Mouse (Mus musculus): ENCODE results near the gene Rtkn2. TPM values are rescaled to one million over a fixed set of nuclear protein-coding genes. Genes with fewer than 3 reads are reported as not detected.

Gene Rtkn2
- total and polyA plus RNA-seq, 3 experiments, result 1.1 to 1.3 TPM; not detected in 1

DNA sequence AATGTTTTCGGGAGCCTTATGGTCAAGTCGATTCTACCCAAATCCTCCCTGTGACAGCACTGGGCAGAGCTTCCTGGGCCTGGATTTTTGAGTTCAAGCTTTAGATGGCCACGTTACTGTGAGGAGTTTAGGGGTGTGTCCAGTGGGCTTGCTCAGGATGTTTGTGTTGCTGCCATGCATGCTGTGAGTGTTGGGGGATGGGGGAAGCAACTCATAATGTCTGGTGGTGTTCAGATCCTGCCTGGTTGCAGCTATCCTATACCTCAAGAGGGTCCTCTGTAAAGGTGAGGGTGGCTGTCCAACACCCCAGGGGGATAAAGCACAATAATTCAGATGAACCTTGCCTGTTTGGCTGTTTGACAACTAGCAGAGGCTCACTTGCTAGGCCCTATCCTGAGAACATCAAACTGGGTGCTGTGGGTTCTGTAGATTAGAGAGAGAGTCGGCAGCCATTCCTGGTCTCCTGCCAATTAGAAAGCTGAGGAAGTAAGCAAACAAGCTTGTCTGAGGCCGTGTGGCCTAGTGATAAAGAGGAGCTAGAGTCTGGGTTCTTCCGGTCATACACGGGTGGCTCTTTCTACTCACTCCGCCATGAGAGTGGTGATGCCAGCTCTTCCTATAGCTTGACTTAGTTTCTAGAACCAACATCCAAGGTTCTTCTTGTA, 69.4 kb downstream of the Rtkn2 start:
- peak; percentile 77 for DNase-seq (ENCODE audit: low read depth, low spot score)
- Histone ChIP-seq H3K27me3 (ENCODE audit: control insufficient read depth in 1 of 2, insufficient read depth in 2 of 2, low read length in 2 of 2) (no peaks in the 10 kb centered on the region), H3K9me3 (replicated peaks; ENCODE audit: insufficient read depth, low read length) (no peaks in the 10 kb centered on the region), H3K9ac (ENCODE audit: control insufficient read depth, low read depth, low read length, poor library complexity, severe bottlenecking) (no peak overlapping the region), H3K36me3 (ENCODE audit: control insufficient read depth in 1 of 2, insufficient read depth in 2 of 2, low read length in 2 of 2) (peaks cover 0 to 2% of the 10 kb centered on the region in 2 experiments; a peak in 1 of 4 replicates), H3K4me3 (ENCODE audit: control insufficient read depth in 1 of 2, insufficient read depth in 1 of 2, low read depth in 2 of 2, low read length in 2 of 2) (no peak overlapping the region), H3K27ac (ENCODE audit: control insufficient read depth, low read depth, low read length) (peak overlapping the region; percentile 64), H3K79me2 (ENCODE audit: control insufficient read depth, insufficient read depth, low read length, poor library complexity) (no peaks in the 10 kb centered on the region), H3K4me1 (ENCODE audit: control insufficient read depth in 1 of 2, insufficient read depth in 2 of 2, low read length in 2 of 2) (peaks cover 0 to 5% of the 10 kb centered on the region in 2 experiments; a peak in 3 of 4 replicates)
- peak; percentile 58 to 67; a peak in 3 of 4 replicates for TF ChIP-seq EP300 (IDR thresholded peaks at IDR 0.05; ENCODE audit: low read depth in 1 of 2, low read length in 2 of 2)
- TF ChIP-seq HCFC1 (IDR thresholded peaks at IDR 0.05; ENCODE audit: low read depth, low read length), result no peak
- TF ChIP-seq TCF12 (IDR thresholded peaks at IDR 0.05; ENCODE audit: low read depth, low read length), result peak; percentile 62; the same call in 1 of the 2 replicates
- TF ChIP-seq CHD2 (IDR thresholded peaks at IDR 0.05; ENCODE audit: low read length), result no peak
- TF ChIP-seq GATA1 (IDR thresholded peaks at IDR 0.05; ENCODE audit: low read depth, low read length), result peak; percentile 44; the same call in 1 of the 2 replicates
- peak; percentile 40; the same call in 1 of the 2 replicates for TF ChIP-seq ETS1 (IDR thresholded peaks at IDR 0.05; ENCODE audit: low read depth, low read length)
- 0 out of 2 replicates have a peak, but pooled peaks have one; percentile 13 for TF ChIP-seq MAX (IDR thresholded peaks at IDR 0.05; ENCODE audit: low read length)
- TF ChIP-seq SIN3A (IDR thresholded peaks at IDR 0.05; ENCODE audit: low read length), result 0 out of 2 replicates have a peak, but pooled peaks have one; percentile 29
- TF ChIP-seq TAL1 (IDR thresholded peaks at IDR 0.05; ENCODE audit: low read length), result peak; percentile 45
- TF ChIP-seq SMC3 (IDR thresholded peaks at IDR 0.05; ENCODE audit: low read depth, low read length), result no peak
- no peak for TF ChIP-seq JUND (IDR thresholded peaks at IDR 0.05; ENCODE audit: low read depth, low read length)
- no peak for TF ChIP-seq MEF2A (IDR thresholded peaks at IDR 0.05; ENCODE audit: extremely low read depth, insufficient replicate concordance, low read depth, low read length, poor library complexity, severe bottlenecking)

DNA sequence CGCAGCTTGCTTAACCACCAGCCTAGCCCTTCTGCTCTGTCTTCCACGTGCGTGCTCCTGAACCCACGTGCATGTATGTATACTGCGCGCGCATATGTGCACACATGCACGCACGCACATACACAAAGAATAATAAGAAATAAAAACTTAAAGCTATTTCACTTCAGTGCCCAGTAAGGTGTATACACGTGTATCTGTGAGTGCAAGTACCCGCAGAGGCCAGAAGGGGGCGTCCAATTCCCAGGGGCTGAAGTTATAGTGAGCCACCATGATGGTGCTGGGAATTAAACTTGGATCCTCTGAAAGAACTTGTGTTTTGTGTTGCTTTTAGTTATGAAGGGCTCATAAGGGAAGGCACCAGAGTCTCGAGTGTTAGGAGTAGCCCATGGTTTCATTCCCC, 71.5 kb downstream of the Rtkn2 start:
- Histone ChIP-seq H3K4me3 (ENCODE audit: control insufficient read depth in 1 of 2, insufficient read depth in 1 of 2, low read depth in 2 of 2, low read length in 2 of 2) (no peak overlapping the region), H3K79me2 (ENCODE audit: control insufficient read depth, insufficient read depth, low read length, poor library complexity) (no peaks in the 10 kb centered on the region), H3K4me1 (ENCODE audit: control insufficient read depth in 1 of 2, insufficient read depth in 2 of 2, low read length in 2 of 2) (peaks cover 0 to 11% of the 10 kb centered on the region in 2 experiments; a peak in 3 of 4 replicates), H3K36me3 (ENCODE audit: control insufficient read depth in 1 of 2, insufficient read depth in 2 of 2, low read length in 2 of 2) (peaks cover 0 to 4% of the 10 kb centered on the region in 2 experiments; a peak in 1 of 4 replicates), H3K9me3 (replicated peaks; ENCODE audit: insufficient read depth, low read length) (no peaks in the 10 kb centered on the region), H3K9ac (ENCODE audit: control insufficient read depth, low read depth, low read length, poor library complexity, severe bottlenecking) (no peak overlapping the region), H3K27me3 (ENCODE audit: control insufficient read depth in 1 of 2, insufficient read depth in 2 of 2, low read length in 2 of 2) (no peaks in the 10 kb centered on the region), H3K27ac (ENCODE audit: control insufficient read depth, low read depth, low read length) (no peak overlapping the region)
- DNase-seq (ENCODE audit: low read depth, low spot score), result no peak
- TF ChIP-seq KAT2A (conservative IDR thresholded peaks at IDR 0.05; ENCODE audit: low read depth, low read length), result no peak
- TF ChIP-seq CTCF (IDR thresholded peaks at IDR 0.05 in 2 of 3, conservative IDR thresholded peaks at IDR 0.05 in 1 of 3; ENCODE audit: control insufficient read depth in 1 of 3, insufficient read depth in 1 of 3, low read depth in 2 of 3, low read length in 3 of 3, poor library complexity in 1 of 3, severe bottlenecking in 1 of 3), result peak in 2 of 3 experiments; percentile 2 to 24; a peak in 3 of 6 replicates
